Mouse (Mus musculus) embryonic fibroblast, embryonic 13.5 days (primary cell): ENCODE data around the gene St3gal3.

ENCODE experiments used
- CTCF ChIP-seq: IDR thresholded peaks from 2 replicates; pipeline ENCODE4 v1.5.1; 2011; ENCODE audit warnings: mild to moderate bottlenecking, control low read depth, low read length, moderate library complexity, borderline replicate concordance; ENCODE audit not compliant: insufficient read depth
- POLR2A ChIP-seq: IDR thresholded peaks from 2 replicates; pipeline ENCODE4 v1.6.1; 2011; ENCODE audit warnings: low read depth, mild to moderate bottlenecking, control low read depth, low read length, moderate library complexity

- TF ChIP-seq CTCF (no peak), POLR2A (no peak)
These were observed 22.1 kb downstream of the St3gal3 start for GRCm38 (mm10) chr4:118112601-118113000.
